13 mouse cellular contexts compared by ENCODE assay signal in genomic region chr8:122712411-122713156, GRCm38 (mm10). TPM values are rescaled to one million over a fixed set of nuclear protein-coding genes. Genes with fewer than 3 reads are reported as not detected.
A peak's percentile ranks its signal among the peaks of the same experiment; 100 is the strongest.
DNase-seq lines count a peak whose midpoint lies in the region; ATAC-seq and TF ChIP-seq lines count a peak whose summit lies in the region.
"Had no signal": no experiment of that assay in that cellular context is flagged by ENCODE, and none has a peak within 500 bp of the region (broad histone marks: within the 10 kb centered on the region; RNA-seq: fewer than 3 reads in every experiment).

No protein-coding gene starts in this region.

- no peaks in the 10 kb centered on the region for H3K36me3 ChIP-seq in heart, postnatal 0 days (replicated peaks; ENCODE audit: control insufficient read depth, insufficient read depth, low read length)
- peaks cover 3% of the 10 kb centered on the region for H3K36me3 ChIP-seq in G1E (replicated peaks)

- no peak for TF ChIP-seq CTCF in heart, postnatal 0 days (IDR thresholded peaks at IDR 0.05; ENCODE audit: low read depth)
- TF ChIP-seq CTCF in G1E (IDR thresholded peaks at IDR 0.05; ENCODE audit: low read depth, low read length), result no peak
- TF ChIP-seq CTCF in brain, embryonic 14.5 days (IDR thresholded peaks at IDR 0.05; ENCODE audit: borderline replicate concordance, extremely low read depth, insufficient read depth, insufficient read length), result no peak

- no peak overlapping the region for H3K9ac ChIP-seq in heart, postnatal 0 days (replicated peaks; ENCODE audit: low read depth, low read length)

- H3K27me3 ChIP-seq in heart, postnatal 0 days (ENCODE audit: control insufficient read depth, insufficient read depth, low read length), result peaks cover 6% of the 10 kb centered on the region
- H3K27me3 ChIP-seq in G1E (ENCODE audit: insufficient read depth, low read length), result peaks cover 16% of the 10 kb centered on the region

- H3K4me1 ChIP-seq in heart, postnatal 0 days (ENCODE audit: control insufficient read depth, insufficient read depth), result no peaks in the 10 kb centered on the region
- H3K4me1 ChIP-seq in G1E (ENCODE audit: insufficient read depth, low read depth, low read length), result peaks cover 93% of the 10 kb centered on the region

- DNase-seq in heart, postnatal 0 days (ENCODE audit: low spot score), result no peak
- no peak for DNase-seq in heart, adult 8-10 months (ENCODE audit: low spot score)
- DNase-seq in G1E (ENCODE audit: low spot score), result peak; percentile 54
- DNase-seq in brain, embryonic 14.5 days (ENCODE audit: low read depth), result peak; percentile 58
- DNase-seq in embryo, embryonic 10.5 days (ENCODE audit: low spot score), result no peak
- DNase-seq in lung, postnatal 25 days (ENCODE audit: low spot score), result no peak
- DNase-seq: cerebellum, postnatal 36 days; gastrocnemius, postnatal 10 days; layer of hippocampus, postnatal 36 days had no signal

- H3K27ac ChIP-seq in heart, postnatal 0 days (ENCODE audit: low read depth), result peak overlapping the region; percentile 43
- H3K27ac ChIP-seq: kidney, postnatal 0 days had no signal

- H3K4me3 ChIP-seq in heart, postnatal 0 days (ENCODE audit: low read depth, low read length), result no peak overlapping the region
- H3K4me3 ChIP-seq in G1E (ENCODE audit: low read depth, low read length), result peak overlapping the region; percentile 65; the same call in 1 of the 2 replicates

- H3K9me3 ChIP-seq in heart, postnatal 0 days (replicated peaks; ENCODE audit: control insufficient read depth, low read length), result no peaks in the 10 kb centered on the region
- no peaks in the 10 kb centered on the region for H3K9me3 ChIP-seq in G1E (replicated peaks)

- peak; percentile 15; the same call in 1 of the 2 replicates for ATAC-seq in heart, postnatal 0 days (ENCODE audit: insufficient read depth, low read depth)
- ATAC-seq in G1E (ENCODE audit: extremely low read depth, insufficient number of reproducible peaks, low FRiP score, poor library complexity, severe bottlenecking), result 0 out of 2 replicates have a peak, but pooled peaks have one; percentile 12
- ATAC-seq in megakaryocyte-erythroid progenitor cell, adult 5-6 weeks (replicated peaks; ENCODE audit: low FRiP score, low TSS enrichment, poor library complexity, severe bottlenecking), result peak; percentile 37
- ATAC-seq: hindbrain, embryonic 16.5 days; midbrain, embryonic 16.5 days had no signal

- H3K4me2 ChIP-seq in heart, postnatal 0 days (ENCODE audit: low read depth, low read length), result peak overlapping the region; percentile 15; the same call in 1 of the 2 replicates

- no peak for TF ChIP-seq EP300 in heart, postnatal 0 days (IDR thresholded peaks at IDR 0.05; ENCODE audit: low read depth)

- TF ChIP-seq POLR2A in brain, embryonic 14.5 days (IDR thresholded peaks at IDR 0.05; ENCODE audit: borderline replicate concordance, extremely low read depth, insufficient read depth, insufficient read length, poor library complexity, severe bottlenecking), result no peak

- WGBS in heart, postnatal 0 days, result 62% methylated on average over 12 of the region's 12 CpGs

RNA-seq across cellular contexts. Expression of gene Cbfa2t3, which starts 13.7 kb away (rescaled TPM):
- total RNA-seq in heart, postnatal 0 days (2014; rRNA removed; ENCODE audit: low replicate concordance), result 1.1 and 3.6 TPM in 2 replicates
- 4.3 and 4.4 TPM in 2 replicates for polyA plus RNA-seq in heart, postnatal 0 days (2015; fragmentation: Nextera tagmentation; extraction: Ambion mirVana)
- total RNA-seq in heart, adult 8-10 months (2022), result 10 to 100 TPM; 15.1 to 22.1 (median 18.2) TPM
- total RNA-seq in G1E (2014; fragmentation: Nextera tagmentation), result 99.0 and 106 TPM in 2 replicates
- 18.8 and 19.9 TPM in 2 replicates for total RNA-seq in G1E (2017)
- 287 TPM in 2 replicates for polyA plus RNA-seq in G1E (2012)
- 9.5 and 30.2 TPM in 2 replicates for polyA plus RNA-seq in brain, embryonic 14.5 days (2012; rRNA removed)
- total RNA-seq in megakaryocyte-erythroid progenitor cell, adult 5-6 weeks (2014; fragmentation: Nextera tagmentation), result 78.3 and 79.6 TPM in 2 replicates
- total RNA-seq in megakaryocyte-erythroid progenitor cell, adult 5-6 weeks (2017), result 7.8 and 15.4 TPM in 2 replicates

Comparison
In these comparisons a context has a peak if more than half of its experiments do, and no peak if none do; other contexts are left out.
1. DNase-seq: peak in G1E (single experiment) and brain, embryonic 14.5 days (single experiment); none in heart, postnatal 0 days (single experiment), heart, adult 8-10 months (single experiment), embryo, embryonic 10.5 days (single experiment) and lung, postnatal 25 days (single experiment).
2. Peak in every context shown above with its lines, with median percentiles within 50 percentile points of each other: ATAC-seq.